Mouse (Mus musculus) layer of hippocampus, postnatal 10 days (tissue): ENCODE results near the gene Klhl6. TPM values are rescaled to one million over a fixed set of nuclear protein-coding genes. Genes with fewer than 3 reads are reported as not detected.

ENCODE experiments used
- total RNA-seq, 2 experiments: library from RNA; stranded (reverse); gene quantifications; 2 replicates each; pipeline ENCODE4 v1.2.3; 2021

Gene Klhl6
- total RNA-seq, 2 experiments from 2014 or later, result 3.3 to 3.4 TPM

Other genes with a start within 250 kb of the Klhl6 start
- gene B3gnt5, start 222.8 kb downstream of the Klhl6 start, total RNA-seq, result 1 to 10 TPM; 4.7 to 5.3 TPM
- 10 to 100 TPM; 70.4 to 77.8 TPM for gene Klhl24, start 114.5 kb upstream of the Klhl6 start, total RNA-seq
- 10 to 100 TPM; 48.9 to 56.3 TPM for gene Yeats2, start 158.0 kb upstream of the Klhl6 start, total RNA-seq